Mouse (Mus musculus): ENCODE measurements around the gene Nrxn3.

Gene Nrxn3

DNA sequence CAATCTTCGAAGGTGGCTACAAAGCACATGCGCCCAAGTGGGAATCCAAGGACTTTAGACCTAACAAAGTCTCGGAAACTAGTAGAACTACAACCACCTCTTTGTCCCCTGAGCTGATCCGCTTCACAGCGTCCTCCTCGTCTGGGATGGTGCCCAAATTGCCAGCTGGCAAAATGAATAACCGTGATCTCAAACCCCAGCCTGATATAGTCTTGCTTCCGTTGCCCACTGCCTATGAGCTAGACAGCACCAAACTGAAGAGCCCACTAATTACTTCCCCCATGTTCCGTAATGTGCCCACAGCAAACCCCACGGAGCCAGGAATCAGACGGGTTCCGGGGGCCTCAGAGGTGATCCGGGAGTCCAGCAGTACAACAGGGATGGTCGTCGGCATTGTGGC lies 1609.1 kb downstream of the Nrxn3 start:
- no peak for DNase-seq (ENCODE audit: low spot score)

DNA sequence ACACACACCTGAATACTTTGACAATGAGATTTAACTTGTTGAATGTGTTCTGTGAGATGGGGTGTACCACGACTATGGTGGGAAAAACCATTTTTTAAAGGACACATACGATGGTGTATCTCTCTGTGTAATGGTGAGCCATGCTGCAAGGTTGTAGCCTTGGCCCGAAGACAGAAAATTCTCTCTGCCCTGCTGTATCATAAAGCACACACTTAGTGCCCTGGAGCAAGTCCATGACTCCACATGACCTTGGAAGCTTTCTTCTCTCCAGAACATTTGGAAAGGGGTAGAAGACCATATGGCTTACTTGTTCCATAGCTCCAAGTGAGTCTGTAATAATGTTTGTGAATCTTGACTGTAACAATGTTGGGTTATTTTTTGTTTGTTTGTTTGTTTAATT lies 1609.8 kb downstream of the Nrxn3 start:
- DNase-seq (ENCODE audit: low spot score): no peak

DNA sequence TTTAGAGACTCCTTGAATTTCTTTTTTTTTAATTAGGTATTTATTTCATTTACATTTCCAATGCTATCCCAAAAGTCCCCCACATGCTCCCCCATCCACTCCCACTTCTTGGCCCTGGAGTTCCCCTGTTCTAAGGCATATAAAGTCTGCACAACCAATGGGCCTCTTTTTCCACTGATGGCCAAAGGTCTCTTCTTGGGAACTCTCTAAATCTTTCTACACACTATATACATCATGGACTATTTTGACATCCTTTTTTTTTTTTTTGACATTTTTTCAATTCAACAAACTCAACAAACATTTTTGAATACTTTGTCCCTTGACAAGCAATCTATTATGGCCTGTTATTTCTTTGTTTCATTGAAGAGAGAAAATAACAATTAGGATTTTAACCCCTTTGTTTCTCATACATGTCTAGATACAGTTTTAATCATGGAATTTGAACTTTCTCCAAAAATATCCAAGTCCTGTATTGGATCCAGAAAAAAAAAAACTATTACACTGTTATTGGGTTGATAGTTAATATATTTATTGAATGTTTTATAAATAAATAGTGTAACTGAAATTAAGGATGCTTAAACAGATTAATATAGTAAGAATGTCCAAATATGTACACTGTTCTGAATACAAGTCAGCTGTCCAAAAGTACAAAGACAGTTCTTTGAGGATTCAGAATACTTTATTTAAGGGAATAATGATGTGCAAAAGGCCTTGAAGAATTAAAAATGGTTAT lies 1615.0 kb downstream of the Nrxn3 start:
- no peak for DNase-seq (ENCODE audit: low spot score)

DNA sequence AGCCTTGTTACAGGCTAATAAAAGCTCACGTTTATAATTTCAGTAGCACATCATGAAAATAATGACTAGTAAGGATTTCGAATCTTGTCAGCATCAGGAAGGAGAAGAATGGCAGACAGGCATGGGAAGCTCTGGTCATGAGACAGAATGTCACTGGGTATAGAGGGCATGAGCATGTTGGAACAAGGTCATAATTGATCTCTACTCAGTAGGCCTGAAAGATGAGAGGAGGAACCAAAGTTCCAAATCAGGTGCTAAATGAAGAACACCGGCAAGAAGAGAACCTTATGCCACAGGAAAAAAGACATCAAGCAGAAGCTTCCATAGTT lies 1615.5 kb downstream of the Nrxn3 start:
- no peak for DNase-seq (ENCODE audit: low spot score)

All from testis, postnatal 14 days (tissue).